Mouse (Mus musculus) small intestine, adult 10 weeks (tissue): ENCODE results near the gene Zfy1. TPM values are rescaled to one million over a fixed set of nuclear protein-coding genes. Genes with fewer than 3 reads are reported as not detected.

Source experiments
- polyA plus RNA-seq: library from polyadenylated mRNA; stranded (reverse); fragments of 350-450 nt; fragmentation: Illumina TruSeq; extraction: RNeasy Lipid Tissue Mini Kit (QIAGEN cat#74804); gene quantifications from one replicate; pipeline ENCODE4 v1.2.3, GENCODE M21; 2014; ENCODE audit warnings: low replicate concordance

The Zfy1 gene
- not detected for polyA plus RNA-seq

GRCm38 (mm10) chrY:797309-797708 is at the start of gene Zfy1:
Gene Zfy1, minus strand, starts transcription at chrY:797409.

DNA sequence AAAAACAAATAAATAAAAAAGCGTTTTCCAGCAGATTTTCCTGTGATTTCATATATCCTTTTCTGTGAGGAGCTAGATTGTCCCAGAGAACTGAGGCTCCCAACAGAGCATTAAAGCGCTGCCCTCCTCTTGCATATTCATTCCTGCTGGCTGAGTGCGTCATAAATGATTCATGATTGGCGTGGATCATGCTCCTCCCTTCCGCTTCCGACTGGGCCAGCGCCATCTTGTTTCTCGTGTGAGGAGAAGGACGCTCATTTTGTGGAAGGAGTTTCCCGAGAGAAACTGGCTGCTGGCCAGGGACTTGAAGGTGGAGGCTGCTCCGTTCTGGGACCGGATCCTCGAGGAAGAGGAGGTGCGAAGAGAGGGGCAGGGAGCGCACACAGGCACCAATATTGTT is 21.2 kb upstream of the Zfy1 start, which contains the start of gene Uba1y:
TSS of gene Uba1y (plus strand) at position 254 of the 400 bp plus-strand sequence.

Other genes starting within 250 kb of the Zfy1 start
- gene Uba1y, start 21.2 kb upstream of the Zfy1 start, polyA plus RNA-seq, result not detected
- gene Kdm5d, start 100.4 kb upstream of the Zfy1 start, polyA plus RNA-seq, result not detected
- gene Eif2s3y, start 213.1 kb upstream of the Zfy1 start, polyA plus RNA-seq, result not detected